Mouse (Mus musculus) hindbrain, embryonic 16.5 days (tissue): Measurements from ENCODE around the gene Stx5a. TPM values are rescaled to one million over a fixed set of nuclear protein-coding genes. Genes with fewer than 3 reads are reported as not detected.

ENCODE experiments used
- ATAC-seq: fragments of 200-750 bp; cut with Nextera tagmentation; 2 replicates; pipeline ENCODE4 v1.8.0; 2017; ENCODE audit warnings: moderate TSS enrichment, moderate library complexity
- H3K27ac ChIP-seq: fragments of 300-500 bp; sonication (generic); 2 replicates; pipeline ENCODE4 v1.5.1; 2014; ENCODE audit warnings: low read depth, mild to moderate bottlenecking, control low read depth, low read length, moderate library complexity
- H3K27me3 ChIP-seq: fragments of 300-500 bp; sonication (generic); replicated peaks from 2 replicates; pipeline ENCODE4 v1.6.1; 2014; ENCODE audit warnings: low read length; ENCODE audit not compliant: control insufficient read depth, insufficient read depth
- H3K36me3 ChIP-seq: fragments of 300-500 bp; sonication (generic); 2 replicates; pipeline ENCODE4 v1.6.1; 2014; ENCODE audit warnings: mild to moderate bottlenecking, low read length, moderate library complexity, mixed read lengths; ENCODE audit not compliant: control insufficient read depth, insufficient read depth
- H3K4me1 ChIP-seq: fragments of 300-500 bp; sonication (generic); 2 replicates; pipeline ENCODE4 v1.6.1; 2014; ENCODE audit warnings: low read depth, low read length; ENCODE audit not compliant: control insufficient read depth, insufficient read depth
- H3K4me2 ChIP-seq: fragments of 300-500 bp; sonication (generic); 2 replicates; pipeline ENCODE4 v1.6.1; 2014; ENCODE audit warnings: mild to moderate bottlenecking, low read length, control low read depth, moderate library complexity
- H3K4me3 ChIP-seq: fragments of 300-500 bp; sonication (generic); 2 replicates; pipeline ENCODE4 v1.5.1; 2014; ENCODE audit warnings: mild to moderate bottlenecking, low read length, control low read depth, moderate library complexity
- H3K9ac ChIP-seq: fragments of 300-500 bp; sonication (generic); 2 replicates; pipeline ENCODE4 v1.6.1; 2014; ENCODE audit warnings: low read depth, mild to moderate bottlenecking, control low read depth, low read length, moderate library complexity
- H3K9me3 ChIP-seq: fragments of 300-500 bp; sonication (generic); 2 replicates; pipeline ENCODE4 v1.6.1; 2014; ENCODE audit warnings: mild to moderate bottlenecking, low read length, moderate library complexity; ENCODE audit not compliant: control insufficient read depth
- WGBS: fragments of 180-500 bp; shearing (Covaris S2); extraction: QIAGEN DNeasy Blood & Tissue Kit; methylation state at CpG from one replicate; pipeline ENCODE4 v1.1.7; 2014; 5-methylcytosine and 5-hydroxymethylcytosine counted together
- polyA plus RNA-seq: library from polyadenylated mRNA; unstranded; fragments of >200 nt; fragmentation: Nextera tagmentation; extraction: Ambion mirVana; gene quantifications from 2 replicates; pipeline ENCODE4 v1.2.1, GENCODE M21; 2015

Stx5a gene
- polyA plus RNA-seq, 1 experiment from 2014 or later = 109 TPM

DNA sequence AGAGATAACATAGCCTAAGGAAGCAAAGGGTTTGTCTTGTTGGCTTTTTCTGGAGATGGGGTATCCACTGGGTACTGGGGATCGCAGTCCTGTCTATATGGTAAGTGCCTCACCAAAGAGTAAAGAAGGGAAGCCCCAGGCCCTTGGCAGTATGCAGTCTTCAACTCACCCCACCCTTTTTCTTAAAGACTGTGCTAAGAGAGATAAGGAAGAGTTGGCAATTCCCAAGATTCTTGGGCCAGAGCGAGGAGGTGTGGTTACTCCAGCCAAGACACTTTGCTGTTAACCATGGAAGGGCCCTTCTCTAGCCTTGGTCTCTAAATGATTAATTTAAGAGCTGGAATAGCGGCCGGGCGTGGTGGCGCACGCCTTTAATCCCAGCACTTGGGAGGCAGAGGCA is 34.3 kb upstream of the Stx5a start:
- no peak overlapping the region for H3K4me3 ChIP-seq
- ATAC-seq = no peak
- no peak overlapping the region for H3K9ac ChIP-seq
- no peaks in the 10 kb centered on the region for H3K9me3 ChIP-seq
- H3K27ac ChIP-seq = no peak overlapping the region
- H3K27me3 ChIP-seq = no peaks in the 10 kb centered on the region
- peaks cover 12% of the 10 kb centered on the region for H3K4me1 ChIP-seq
- H3K4me2 ChIP-seq = no peak overlapping the region
- H3K36me3 ChIP-seq = peaks cover 34% of the 10 kb centered on the region
- WGBS = 98% methylated on average over 7 of the region's 7 CpGs

DNA sequence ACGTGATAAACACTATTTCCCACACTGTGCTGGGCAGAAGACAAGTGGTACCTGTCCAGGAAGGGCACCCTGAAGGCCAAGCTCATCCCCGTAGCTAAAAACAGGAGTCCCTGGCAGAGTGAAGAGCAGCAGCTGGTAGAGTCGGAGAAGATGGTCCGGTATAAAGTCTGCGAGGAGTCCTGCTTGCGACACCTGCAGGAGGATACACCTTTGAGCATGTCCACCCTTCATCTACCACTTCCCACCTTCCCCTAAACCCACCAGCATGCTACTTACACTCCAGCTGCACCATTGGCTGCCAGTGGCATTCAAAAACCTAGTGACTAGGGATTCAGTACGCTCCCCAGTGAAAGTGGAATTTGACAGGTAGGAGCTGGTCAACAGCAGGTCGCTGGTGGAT is 32.3 kb upstream of the Stx5a start:
- Histone ChIP-seq H3K27ac (no peak overlapping the region), H3K4me3 (no peak overlapping the region), H3K4me1 (peaks cover 19% of the 10 kb centered on the region), H3K9ac (no peak overlapping the region), H3K9me3 (no peaks in the 10 kb centered on the region), H3K4me2 (no peak overlapping the region), H3K27me3 (no peaks in the 10 kb centered on the region), H3K36me3 (peaks cover 36% of the 10 kb centered on the region)
- 95% methylated on average over 8 of the region's 8 CpGs for WGBS
- no peak for ATAC-seq

DNA sequence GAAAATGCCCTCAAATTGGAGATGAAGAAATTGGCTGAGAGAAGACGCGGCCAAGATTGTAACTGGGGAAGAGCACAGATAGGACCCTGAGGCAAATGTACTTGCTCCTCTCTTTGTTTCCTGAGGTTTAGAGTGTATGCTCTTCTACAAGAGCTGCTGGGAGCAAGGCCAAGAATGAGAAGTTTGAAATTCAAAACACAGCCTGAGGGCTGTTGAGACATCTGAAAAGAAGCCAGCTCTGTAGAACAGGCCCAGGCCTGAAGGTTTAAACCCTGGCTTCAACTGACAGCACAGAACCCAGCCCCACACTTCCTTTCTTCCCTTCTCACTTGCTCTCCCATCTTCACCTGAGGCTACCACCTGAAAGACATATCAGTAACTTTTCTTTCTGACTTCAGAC is 31.2 kb upstream of the Stx5a start:
- Histone ChIP-seq H3K9ac (no peak overlapping the region), H3K4me1 (peaks cover 23% of the 10 kb centered on the region), H3K27ac (peak overlapping the region; percentile 24), H3K4me3 (no peak overlapping the region), H3K4me2 (peak overlapping the region; percentile 1; the same call in 1 of the 2 replicates), H3K27me3 (no peaks in the 10 kb centered on the region), H3K9me3 (no peaks in the 10 kb centered on the region), H3K36me3 (peaks cover 36% of the 10 kb centered on the region)
- ATAC-seq = no peak
- 84% methylated on average over 2 of the region's 2 CpGs for WGBS

DNA sequence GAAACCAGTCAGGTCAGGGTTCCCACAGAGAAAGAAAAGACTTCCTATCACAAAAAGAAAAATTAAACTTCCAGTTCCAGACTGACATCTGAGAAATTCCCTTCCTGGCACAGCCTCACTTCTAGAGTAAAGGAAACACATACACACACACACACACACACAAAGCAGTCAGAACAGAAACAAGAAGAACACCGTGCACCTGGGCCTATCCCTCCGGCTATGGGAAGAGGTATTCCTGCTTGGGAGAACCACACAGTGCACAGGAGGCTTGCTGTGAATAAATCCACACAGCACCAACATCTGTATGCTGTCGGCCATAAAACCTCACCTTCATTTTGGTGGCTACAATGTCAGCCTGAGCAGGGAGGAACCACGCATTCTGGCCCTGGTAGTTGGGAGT is 29.7 kb upstream of the Stx5a start:
- 72% methylated on average over 4 of the region's 4 CpGs for WGBS
- H3K4me1 ChIP-seq = peaks cover 23% of the 10 kb centered on the region
- H3K36me3 ChIP-seq = peaks cover 33% of the 10 kb centered on the region
- H3K27ac ChIP-seq = no peak overlapping the region
- no peaks in the 10 kb centered on the region for H3K9me3 ChIP-seq
- H3K27me3 ChIP-seq = no peaks in the 10 kb centered on the region
- H3K9ac ChIP-seq = peak overlapping the region; percentile 9; the same call in 1 of the 2 replicates
- H3K4me3 ChIP-seq = peak overlapping the region; percentile 50
- peak overlapping the region; percentile 58 for H3K4me2 ChIP-seq
- ATAC-seq = no peak

DNA sequence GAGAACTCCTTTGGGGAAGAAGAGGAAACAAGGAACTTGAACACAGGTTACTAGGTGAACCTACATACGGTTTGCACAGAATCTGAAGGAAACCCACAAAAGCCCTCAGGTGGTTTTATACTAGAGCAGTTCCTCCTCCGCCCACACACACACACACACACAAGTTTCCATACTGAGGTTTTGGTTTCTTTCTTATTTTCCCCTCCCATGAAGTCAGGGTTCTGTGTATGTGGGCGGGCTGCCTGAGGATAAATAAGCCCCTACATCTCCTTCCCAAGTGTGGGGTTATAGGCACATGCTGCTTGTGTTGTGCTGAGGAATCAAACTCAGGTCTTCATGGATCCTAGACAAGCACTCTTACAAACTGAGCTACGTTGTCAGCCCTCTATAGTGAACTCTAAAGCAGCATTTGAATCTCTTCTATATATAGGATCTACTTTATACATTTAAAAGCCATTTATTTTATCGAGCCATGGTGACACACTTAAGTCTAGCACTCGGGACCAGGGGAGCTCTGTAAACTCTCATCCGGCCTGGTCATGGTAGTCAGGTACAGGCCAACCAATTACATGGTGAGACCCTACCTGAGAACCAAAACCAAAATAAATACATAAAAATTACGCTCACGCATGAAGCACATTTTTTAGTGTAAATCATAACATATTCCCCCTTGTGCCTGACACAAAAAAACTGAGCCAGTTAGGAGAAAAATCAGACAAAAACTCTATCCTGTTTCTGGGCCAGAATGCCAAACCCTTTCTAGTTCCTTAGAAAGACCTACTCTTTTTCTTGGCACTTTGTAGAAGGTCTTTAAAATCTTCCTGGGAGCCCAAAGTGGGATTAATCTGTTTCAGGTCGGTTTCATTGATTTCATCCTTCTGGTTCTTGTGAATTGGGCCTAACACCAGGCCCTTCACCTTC is 29.0 kb upstream of the Stx5a start:
- H3K9me3 ChIP-seq = no peaks in the 10 kb centered on the region
- peak overlapping the region; percentile 50 for H3K4me3 ChIP-seq
- H3K27ac ChIP-seq = peak overlapping the region; percentile 85
- H3K4me2 ChIP-seq = peak overlapping the region; percentile 58
- ATAC-seq = no peak
- H3K9ac ChIP-seq = peak overlapping the region; percentile 75
- peaks cover 23% of the 10 kb centered on the region for H3K4me1 ChIP-seq
- 62% methylated on average over 10 of the region's 10 CpGs for WGBS
- no peaks in the 10 kb centered on the region for H3K27me3 ChIP-seq
- peaks cover 28% of the 10 kb centered on the region for H3K36me3 ChIP-seq

DNA sequence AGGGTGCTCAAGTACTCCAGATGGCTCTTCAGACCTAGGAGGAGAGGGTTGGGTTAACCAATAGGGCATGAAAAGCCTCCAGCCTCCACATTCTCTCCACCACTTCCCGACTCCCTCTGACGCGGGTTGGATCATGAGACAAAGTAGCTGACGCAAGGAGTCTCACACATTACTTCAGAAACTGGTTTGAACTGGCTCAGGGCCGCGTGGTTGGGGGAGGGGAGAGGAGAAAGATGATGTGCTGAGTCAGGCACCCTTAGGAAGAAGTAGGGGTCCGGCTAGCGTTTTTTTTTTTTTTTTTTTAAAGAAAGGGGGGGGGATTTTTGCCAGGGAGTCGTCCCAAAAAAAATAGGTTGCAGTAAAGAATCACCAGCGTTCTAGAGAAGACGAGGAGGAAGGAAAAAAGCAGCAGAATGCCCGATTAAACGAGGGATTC is 28.3 kb upstream of the Stx5a start:
- Histone ChIP-seq H3K27ac (peak overlapping the region; percentile 85), H3K36me3 (peaks cover 23% of the 10 kb centered on the region), H3K27me3 (no peaks in the 10 kb centered on the region), H3K9ac (peak overlapping the region; percentile 75), H3K9me3 (no peaks in the 10 kb centered on the region), H3K4me3 (peak overlapping the region; percentile 50), H3K4me2 (peak overlapping the region; percentile 58), H3K4me1 (peaks cover 23% of the 10 kb centered on the region)
- ATAC-seq = peak; percentile 44
- under 1% methylated on average over 13 of the region's 13 CpGs for WGBS

DNA sequence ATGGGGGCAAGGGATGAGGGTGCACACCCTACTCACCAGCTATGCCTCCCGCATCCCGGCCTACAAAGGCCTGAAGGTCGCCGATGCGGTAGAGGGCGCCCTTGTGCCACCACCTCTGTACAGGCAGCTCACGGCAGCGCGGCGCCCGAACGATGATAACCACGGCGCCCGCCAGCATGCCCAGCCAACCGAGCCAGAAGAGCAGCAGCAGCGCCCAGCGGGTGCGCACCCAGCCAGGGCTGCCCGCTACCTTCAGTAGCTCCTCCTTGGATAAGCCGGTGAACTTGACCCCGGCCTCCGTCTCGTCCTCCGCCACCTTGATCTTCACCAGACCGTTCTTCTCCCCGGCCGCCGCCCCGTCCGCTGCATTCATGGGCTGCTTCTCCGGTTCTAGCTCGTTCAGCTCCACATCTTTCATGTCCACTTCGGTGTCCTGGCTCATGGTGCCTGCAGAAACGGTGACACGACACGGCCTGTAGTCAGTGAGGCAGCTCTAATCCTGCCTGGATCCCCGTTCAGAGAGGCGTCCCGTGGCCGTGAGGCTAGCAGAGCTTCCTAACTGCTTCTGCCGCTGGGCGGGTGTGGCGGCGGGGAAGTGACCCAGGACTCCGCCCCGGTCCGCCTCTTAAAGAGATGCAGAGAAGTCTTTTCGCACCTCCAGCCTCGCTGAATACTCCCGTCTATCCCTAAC is 27.8 kb upstream of the Stx5a start:
- Histone ChIP-seq H3K27me3 (no peaks in the 10 kb centered on the region), H3K4me3 (peak overlapping the region; percentile 50), H3K9ac (peak overlapping the region; percentile 75), H3K4me1 (peaks cover 23% of the 10 kb centered on the region), H3K36me3 (peaks cover 17% of the 10 kb centered on the region), H3K27ac (peak overlapping the region; percentile 85), H3K9me3 (no peaks in the 10 kb centered on the region), H3K4me2 (peak overlapping the region; percentile 58)
- ATAC-seq = peak; percentile 93
- under 1% methylated on average over 48 of the region's 51 CpGs for WGBS

DNA sequence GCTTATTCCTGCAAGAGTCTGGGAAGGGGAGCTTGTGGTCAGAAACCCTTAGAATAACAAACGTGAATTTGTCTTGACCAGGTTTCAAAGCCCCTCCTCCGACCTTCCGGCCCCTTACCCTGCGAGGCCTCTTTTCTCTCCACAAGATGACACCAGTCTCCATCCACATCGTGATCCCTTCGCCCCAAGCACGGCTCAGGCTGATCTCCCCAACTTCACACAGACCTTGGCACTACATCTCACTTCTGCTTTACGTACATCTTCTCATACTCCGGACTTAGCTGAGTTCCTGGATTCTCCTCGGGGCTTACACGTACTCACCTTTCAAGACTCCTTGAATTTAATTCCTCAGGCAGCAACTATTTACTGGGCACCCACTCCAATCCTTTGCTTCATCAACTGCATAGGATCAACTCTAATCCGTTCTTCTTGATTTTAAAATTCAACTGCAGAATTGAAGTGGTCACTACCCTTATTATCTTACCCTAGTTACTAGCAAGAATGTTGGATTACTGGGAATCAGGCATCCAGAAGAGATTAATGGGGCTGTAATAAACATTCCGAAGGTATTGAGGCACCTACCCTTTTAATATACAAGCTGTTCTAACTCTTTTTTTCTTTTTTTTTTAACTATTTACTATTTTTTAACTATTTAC is 27.1 kb upstream of the Stx5a start:
- H3K27me3 ChIP-seq = no peaks in the 10 kb centered on the region
- H3K36me3 ChIP-seq = peaks cover 11% of the 10 kb centered on the region
- peak overlapping the region; percentile 58 for H3K4me2 ChIP-seq
- peak overlapping the region; percentile 85 for H3K27ac ChIP-seq
- 7% methylated on average over 13 of the region's 13 CpGs for WGBS
- peaks cover 23% of the 10 kb centered on the region for H3K4me1 ChIP-seq
- H3K9me3 ChIP-seq = no peaks in the 10 kb centered on the region
- H3K4me3 ChIP-seq = peak overlapping the region; percentile 50
- peak overlapping the region; percentile 75 for H3K9ac ChIP-seq
- peak; percentile 31 for ATAC-seq
